Mouse (Mus musculus): ENCODE data around the gene Erc1. TPM values are rescaled to one million over a fixed set of nuclear protein-coding genes. Genes with fewer than 3 reads are reported as not detected.
"Not testable (repeated sequence)": the region's sequence is repeated elsewhere in the genome, so short reads cannot be mapped to it uniquely, and the experiment has no call there.

The Erc1 gene
- polyA plus RNA-seq, 1 experiment from 2014 or later = 18.7 TPM

DNA sequence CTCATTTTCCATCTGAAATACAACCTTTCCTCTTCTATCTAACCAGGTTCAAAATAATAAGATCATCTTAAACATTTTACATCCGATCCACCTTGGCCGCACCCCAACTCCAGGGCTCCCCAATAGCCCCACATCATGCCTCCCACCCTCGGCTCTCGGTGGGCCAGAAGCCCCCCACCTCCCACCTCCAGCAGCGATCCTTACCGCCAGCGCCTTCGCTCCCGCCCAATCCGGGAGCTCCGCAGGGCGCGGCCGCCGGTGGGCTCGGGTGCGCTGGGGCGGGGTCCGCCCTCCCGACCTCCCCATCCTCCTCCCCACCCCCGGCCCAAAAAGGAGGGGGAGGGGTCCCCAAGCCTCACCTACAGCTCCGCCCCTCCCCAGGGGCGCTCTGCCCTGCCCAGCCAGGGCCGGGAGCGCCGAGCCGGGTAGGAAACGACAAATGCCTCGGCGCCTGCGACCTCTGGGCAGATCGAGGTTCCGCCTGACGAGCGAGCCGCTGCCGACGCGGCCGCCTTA is 391 bp downstream of the Erc1 start:
- Histone ChIP-seq H3K9me3 (replicated peaks) (no peaks in the 10 kb centered on the region), H3K27me3 (replicated peaks) (no peaks in the 10 kb centered on the region), H3K4me1 (replicated peaks) (peaks cover 18% of the 10 kb centered on the region), H3K9ac (peak overlapping the region; percentile 92), H3K4me2 (peak overlapping the region; percentile 88), H3K27ac (ENCODE audit: poor library complexity, severe bottlenecking) (peak overlapping the region; percentile 97), H3K36me3 (no peaks in the 10 kb centered on the region), H3K4me3 (peak overlapping the region; percentile 94)
- peak; percentile 44 for ATAC-seq (ENCODE audit: insufficient number of reproducible peaks, low FRiP score)
- WGBS = under 1% methylated on average over 39 of the region's 40 CpGs

DNA sequence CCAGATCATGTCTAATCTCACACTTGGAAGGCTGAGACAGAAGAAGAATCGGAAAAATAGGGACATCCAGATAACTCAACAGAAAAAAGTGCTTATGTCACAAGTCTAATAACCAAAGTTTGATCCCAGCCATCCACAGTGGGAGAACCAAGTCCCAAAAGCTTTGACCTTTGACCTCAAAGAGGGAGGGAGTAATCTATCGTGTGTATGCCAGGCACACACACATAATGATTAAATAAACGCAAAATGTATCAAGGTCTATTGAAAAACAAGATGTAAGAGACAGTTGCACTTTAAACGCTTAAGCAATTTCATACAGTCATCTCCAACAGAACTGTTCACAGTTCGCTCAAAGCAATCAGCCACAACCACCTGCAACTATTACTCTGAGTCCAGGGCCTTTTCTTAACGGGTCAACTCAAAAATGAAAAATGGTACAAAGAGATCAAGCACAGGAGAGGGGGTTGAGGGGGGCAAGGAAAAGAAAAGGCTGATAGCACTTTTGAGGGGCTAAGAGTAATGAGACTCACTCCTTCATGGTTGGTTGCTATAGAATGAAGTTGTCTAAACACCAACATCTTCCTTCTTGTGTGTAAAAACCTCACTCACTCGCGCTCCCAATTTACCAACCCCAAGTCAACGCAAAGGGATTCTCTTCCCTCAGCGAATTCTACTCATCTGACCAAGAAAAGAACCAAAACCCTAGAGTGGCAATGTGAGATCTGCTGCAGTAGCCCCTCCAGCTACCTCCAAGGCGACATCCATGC is 1.0 kb downstream of the Erc1 start:
- ATAC-seq (ENCODE audit: insufficient number of reproducible peaks, low FRiP score) = no peak
- Histone ChIP-seq H3K4me1 (replicated peaks) (peaks cover 18% of the 10 kb centered on the region), H3K27ac (ENCODE audit: poor library complexity, severe bottlenecking) (peak overlapping the region; percentile 97), H3K9ac (peak overlapping the region; percentile 92), H3K27me3 (replicated peaks) (no peaks in the 10 kb centered on the region), H3K36me3 (no peaks in the 10 kb centered on the region), H3K9me3 (replicated peaks) (no peaks in the 10 kb centered on the region), H3K4me2 (peak overlapping the region; percentile 88), H3K4me3 (peak overlapping the region; percentile 94)
- WGBS = 27% methylated on average over 11 of the region's 11 CpGs

GRCm38 (mm10) chr6:119829951-119830350 is 18.0 kb downstream of the Erc1 start:
- H3K4me2 ChIP-seq = no peak overlapping the region
- WGBS = 80% methylated on average over 5 of the region's 5 CpGs
- H3K9ac ChIP-seq = no peak overlapping the region
- no peak overlapping the region for H3K27ac ChIP-seq (ENCODE audit: poor library complexity, severe bottlenecking)
- ATAC-seq (ENCODE audit: insufficient number of reproducible peaks, low FRiP score) = no peak
- peaks cover under 1% of the 10 kb centered on the region for H3K36me3 ChIP-seq
- H3K9me3 ChIP-seq (replicated peaks) = no peaks in the 10 kb centered on the region
- peaks cover 18% of the 10 kb centered on the region for H3K4me1 ChIP-seq (replicated peaks)
- H3K4me3 ChIP-seq = no peak overlapping the region
- H3K27me3 ChIP-seq (replicated peaks) = no peaks in the 10 kb centered on the region

- H3K27ac ChIP-seq (ENCODE audit: poor library complexity, severe bottlenecking) = no peak overlapping the region
- no peak overlapping the region for H3K4me3 ChIP-seq
- ATAC-seq (ENCODE audit: insufficient number of reproducible peaks, low FRiP score) = no peak
- no peaks in the 10 kb centered on the region for H3K27me3 ChIP-seq (replicated peaks)
- no peaks in the 10 kb centered on the region for H3K9me3 ChIP-seq (replicated peaks)
- 84% methylated on average over 1 of the region's 1 CpGs for WGBS
- H3K4me1 ChIP-seq (replicated peaks) = peaks cover 13% of the 10 kb centered on the region
- no peak overlapping the region for H3K9ac ChIP-seq
- peaks cover 17% of the 10 kb centered on the region for H3K36me3 ChIP-seq
- H3K4me2 ChIP-seq = no peak overlapping the region
Measured at GRCm38 (mm10) chr6:119828165-119828564, 19.8 kb downstream of the Erc1 start.

- no peak for ATAC-seq (ENCODE audit: insufficient number of reproducible peaks, low FRiP score)
- H3K9me3 ChIP-seq (replicated peaks) = no peaks in the 10 kb centered on the region
- 81% methylated on average over 4 of the region's 4 CpGs for WGBS
- no peak overlapping the region for H3K4me2 ChIP-seq
- H3K4me1 ChIP-seq (replicated peaks) = peaks cover 13% of the 10 kb centered on the region
- no peak overlapping the region for H3K4me3 ChIP-seq
- H3K27me3 ChIP-seq (replicated peaks) = no peaks in the 10 kb centered on the region
- no peak overlapping the region for H3K9ac ChIP-seq
- H3K36me3 ChIP-seq = peaks cover 21% of the 10 kb centered on the region
- no peak overlapping the region for H3K27ac ChIP-seq (ENCODE audit: poor library complexity, severe bottlenecking)
Measured at GRCm38 (mm10) chr6:119826701-119827100, 21.3 kb downstream of the Erc1 start.

DNA sequence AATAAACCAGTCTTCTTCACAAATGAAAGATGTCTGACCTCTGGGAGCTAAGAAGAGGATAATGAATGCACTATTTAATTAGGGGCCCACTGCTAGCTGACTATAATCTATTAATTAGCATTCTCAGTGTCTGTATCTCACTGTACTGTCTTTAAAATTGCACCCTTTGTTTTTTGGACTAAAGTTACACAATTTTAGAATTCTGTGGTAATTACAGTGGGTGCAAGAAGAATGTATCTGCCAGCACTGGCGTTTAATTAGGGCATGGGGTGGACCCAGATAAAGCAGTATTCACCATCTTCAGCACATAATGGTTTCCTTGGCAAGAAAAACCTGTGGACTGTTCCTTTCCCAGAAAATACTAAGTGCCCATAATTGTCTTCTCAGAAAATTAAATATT is 25.8 kb downstream of the Erc1 start:
- Histone ChIP-seq H3K27me3 (replicated peaks) (no peaks in the 10 kb centered on the region), H3K4me3 (no peak overlapping the region), H3K36me3 (peaks cover 34% of the 10 kb centered on the region), H3K9ac (no peak overlapping the region), H3K27ac (ENCODE audit: poor library complexity, severe bottlenecking) (no peak overlapping the region), H3K4me1 (replicated peaks) (peaks cover 6% of the 10 kb centered on the region), H3K4me2 (no peak overlapping the region), H3K9me3 (replicated peaks) (no peaks in the 10 kb centered on the region)
- 84% methylated on average over 1 of the region's 1 CpGs for WGBS
- no peak for ATAC-seq (ENCODE audit: insufficient number of reproducible peaks, low FRiP score)

- no peaks in the 10 kb centered on the region for H3K9me3 ChIP-seq (replicated peaks)
- H3K4me3 ChIP-seq = no peak overlapping the region
- H3K27ac ChIP-seq (ENCODE audit: poor library complexity, severe bottlenecking) = no peak overlapping the region
- H3K9ac ChIP-seq = no peak overlapping the region
- no peaks in the 10 kb centered on the region for H3K27me3 ChIP-seq (replicated peaks)
- peaks cover 34% of the 10 kb centered on the region for H3K36me3 ChIP-seq
- no peaks in the 10 kb centered on the region for H3K4me1 ChIP-seq (replicated peaks)
- H3K4me2 ChIP-seq = no peak overlapping the region
- ATAC-seq (ENCODE audit: insufficient number of reproducible peaks, low FRiP score) = no peak
- 95% methylated on average over 1 of the region's 1 CpGs for WGBS
Measured at GRCm38 (mm10) chr6:119821158-119821557, 26.8 kb downstream of the Erc1 start.

- H3K27me3 ChIP-seq (replicated peaks) = no peaks in the 10 kb centered on the region
- peaks cover 21% of the 10 kb centered on the region for H3K36me3 ChIP-seq
- H3K4me1 ChIP-seq (replicated peaks) = no peaks in the 10 kb centered on the region
- no peak for ATAC-seq (ENCODE audit: insufficient number of reproducible peaks, low FRiP score)
- H3K9me3 ChIP-seq (replicated peaks) = no peaks in the 10 kb centered on the region
- no peak overlapping the region for H3K4me3 ChIP-seq
- WGBS = 94% methylated on average over 4 of the region's 4 CpGs
- H3K9ac ChIP-seq = no peak overlapping the region
- no peak overlapping the region for H3K4me2 ChIP-seq
- H3K27ac ChIP-seq (ENCODE audit: poor library complexity, severe bottlenecking) = no peak overlapping the region
Measured at GRCm38 (mm10) chr6:119818541-119818940, 29.4 kb downstream of the Erc1 start.

GRCm38 (mm10) chr6:119815426-119815825 is 32.5 kb downstream of the Erc1 start:
- 84% methylated on average over 4 of the region's 4 CpGs for WGBS
- Histone ChIP-seq H3K27me3 (replicated peaks) (no peaks in the 10 kb centered on the region), H3K9ac (no peak overlapping the region), H3K4me3 (no peak overlapping the region), H3K4me1 (replicated peaks) (no peaks in the 10 kb centered on the region), H3K27ac (ENCODE audit: poor library complexity, severe bottlenecking) (no peak overlapping the region), H3K9me3 (replicated peaks) (no peaks in the 10 kb centered on the region; the same call in 1 of the 2 replicates), H3K4me2 (no peak overlapping the region), H3K36me3 (peaks cover 16% of the 10 kb centered on the region)
- no peak for ATAC-seq (ENCODE audit: insufficient number of reproducible peaks, low FRiP score)

DNA sequence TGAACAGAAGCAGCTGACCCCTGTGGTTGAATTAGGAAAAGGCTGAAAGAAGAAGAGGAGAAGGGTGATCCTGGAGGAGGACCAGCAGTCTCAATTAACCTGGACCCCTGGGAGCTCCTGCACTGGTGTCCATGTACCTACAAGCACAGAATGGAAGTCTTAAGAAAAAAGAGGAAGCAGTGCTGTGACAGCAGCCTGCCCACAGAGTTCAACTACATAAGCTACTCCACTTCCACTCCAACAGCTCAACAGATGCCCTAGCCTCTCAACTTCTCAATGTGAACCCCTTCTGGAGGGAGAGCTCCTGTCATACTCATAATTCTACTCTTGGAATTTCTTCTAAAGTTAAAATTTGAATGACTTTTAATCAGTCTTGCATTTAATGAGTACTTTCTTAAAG is 34.9 kb downstream of the Erc1 start:
- not testable (repeated sequence) for ATAC-seq (ENCODE audit: insufficient number of reproducible peaks, low FRiP score); H3K4me3 ChIP-seq; H3K9ac ChIP-seq; H3K36me3 ChIP-seq; H3K4me1 ChIP-seq (replicated peaks); H3K27me3 ChIP-seq (replicated peaks); H3K4me2 ChIP-seq; H3K9me3 ChIP-seq (replicated peaks); H3K27ac ChIP-seq (ENCODE audit: poor library complexity, severe bottlenecking)

DNA sequence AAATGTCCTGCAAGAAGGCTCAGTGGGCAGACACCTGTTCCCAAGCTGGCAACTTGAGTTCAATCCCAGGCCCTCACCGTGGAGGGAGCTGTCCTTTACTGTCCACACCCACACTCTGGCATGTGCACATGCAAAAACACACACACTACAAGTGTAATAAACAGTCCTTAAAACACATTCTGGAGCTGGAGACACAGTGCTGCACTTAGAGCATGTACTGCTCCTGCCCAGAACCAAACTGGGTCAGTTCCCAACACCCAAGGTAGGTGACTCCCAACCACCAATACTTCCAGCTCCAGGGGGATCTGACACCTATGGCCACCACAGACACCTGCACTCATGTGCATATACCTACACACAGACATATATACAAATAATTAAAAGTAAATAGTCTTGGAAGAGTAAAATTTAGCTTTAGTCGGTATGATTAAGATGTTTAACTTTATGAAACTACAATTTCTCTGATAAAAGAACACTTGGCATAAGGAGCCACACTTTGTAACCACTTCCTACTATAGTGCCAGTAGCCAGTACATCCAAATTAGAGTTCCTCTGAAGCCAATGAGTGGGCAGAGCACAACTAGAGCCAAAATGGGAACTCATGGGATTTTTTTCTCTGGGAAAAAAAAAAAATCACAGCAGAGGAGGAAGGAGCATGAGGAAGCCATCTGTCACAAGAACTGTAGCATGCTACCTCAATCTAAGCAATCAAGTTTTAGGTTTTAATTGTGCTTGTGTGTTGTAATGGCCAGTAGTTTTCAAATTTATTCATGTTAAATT is 39.1 kb downstream of the Erc1 start:
- H3K4me2 ChIP-seq = no peak overlapping the region
- H3K27me3 ChIP-seq (replicated peaks) = no peaks in the 10 kb centered on the region
- H3K4me1 ChIP-seq (replicated peaks) = 0 out of 2 replicates have a peak, but pooled peaks cover 3% of the 10 kb centered on the region
- H3K9ac ChIP-seq = no peak overlapping the region
- H3K27ac ChIP-seq (ENCODE audit: poor library complexity, severe bottlenecking) = no peak overlapping the region
- 84% methylated on average over 2 of the region's 2 CpGs for WGBS
- no peak for ATAC-seq (ENCODE audit: insufficient number of reproducible peaks, low FRiP score)
- no peak overlapping the region for H3K4me3 ChIP-seq
- peaks cover 5% of the 10 kb centered on the region; the same call in 1 of the 2 replicates for H3K36me3 ChIP-seq
- H3K9me3 ChIP-seq (replicated peaks) = no peaks in the 10 kb centered on the region; the same call in 1 of the 2 replicates
